Mouse (Mus musculus): ENCODE results near the gene Mfrp. TPM values are rescaled to one million over a fixed set of nuclear protein-coding genes. Genes with fewer than 3 reads are reported as not detected.
A peak's percentile ranks its signal among the peaks of the same experiment; 100 is the strongest.

The Mfrp gene
- polyA plus RNA-seq, 1 experiment from 2014 or later, result not detected

DNA sequence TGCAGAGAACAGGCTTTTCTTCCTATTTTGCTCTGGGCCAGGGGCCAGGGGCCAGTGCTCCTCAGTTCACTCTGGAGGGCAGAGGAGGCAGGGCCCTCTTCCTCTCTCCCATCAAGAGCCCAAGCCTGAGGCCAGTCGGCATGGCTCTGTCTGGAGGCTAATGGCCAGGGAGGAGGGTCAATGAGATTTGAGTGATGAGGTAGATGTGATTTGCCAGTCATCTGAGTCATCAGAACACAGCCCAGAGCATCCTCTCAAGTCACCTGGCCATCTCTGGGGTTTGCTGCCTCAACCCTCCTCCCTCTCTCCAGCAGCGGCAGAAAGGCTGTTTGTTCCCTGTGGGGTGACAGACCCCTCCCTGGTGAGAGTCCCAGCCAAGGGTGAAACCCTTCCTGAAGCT lies 31.8 kb downstream of the Mfrp start:
- Histone ChIP-seq H3K9me3 (replicated peaks) (no peaks in the 10 kb centered on the region), H3K4me3 (replicated peaks) (peak overlapping the region; percentile 57; the same call in 1 of the 2 replicates), H3K4me1 (replicated peaks) (peaks cover 47% of the 10 kb centered on the region), H3K36me3 (no peaks in the 10 kb centered on the region), H3K27ac (no peak overlapping the region), H3K9ac (no peak overlapping the region), H3K4me2 (peak overlapping the region; percentile 69), H3K27me3 (peaks cover 86% of the 10 kb centered on the region)
- DNase-seq (no peak), ATAC-seq (ENCODE audit: low read depth) (no peak)
- 21% methylated on average over 2 of the region's 2 CpGs for WGBS (ENCODE audit: insufficient replicate concordance)

DNA sequence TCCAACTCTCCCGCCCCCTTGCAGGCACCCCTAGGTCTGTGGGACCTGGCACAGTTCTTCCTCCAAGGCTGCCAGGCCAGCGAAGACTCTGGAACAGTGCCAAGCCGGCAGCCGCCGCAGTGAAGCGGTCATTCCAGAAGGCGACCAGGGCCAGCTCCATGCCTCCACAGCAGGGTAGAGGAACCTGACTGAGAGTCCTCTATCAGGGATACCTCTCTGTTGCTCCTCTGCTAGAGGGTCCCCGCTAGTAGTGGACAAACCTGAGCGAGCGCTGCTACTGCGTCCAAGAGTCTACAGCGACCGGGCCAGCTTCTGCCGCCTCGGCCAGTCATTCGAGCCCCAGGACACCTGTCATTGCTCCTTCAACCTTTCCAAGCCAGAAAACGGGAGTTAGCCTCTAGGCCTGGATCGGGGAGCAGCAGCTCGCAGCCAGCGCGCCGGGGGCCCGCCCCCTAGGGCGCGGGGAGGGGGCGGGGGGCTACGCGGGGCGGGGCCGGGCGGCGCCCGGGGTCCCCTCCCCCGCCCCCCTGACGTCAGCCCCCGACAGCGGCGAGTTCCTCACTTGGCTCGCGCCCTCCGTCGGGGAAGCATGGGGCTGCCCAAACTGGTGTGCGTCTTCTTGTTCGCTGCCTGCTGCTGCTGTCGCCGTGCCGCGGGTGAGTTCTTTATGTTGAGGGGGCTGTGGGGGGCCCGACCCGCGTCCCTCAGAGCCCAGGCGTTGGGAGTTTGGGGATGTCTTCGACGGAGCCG lies 32.7 kb downstream of the Mfrp start, which contains the start of gene Mcam:
Gene Mcam (plus strand): TSS at position 369 of the 750 bp plus-strand sequence.
- H3K36me3 ChIP-seq, result 0 out of 2 replicates have a peak, but pooled peaks cover 3% of the 10 kb centered on the region
- peak within 1 kb of the TSS; percentile 69 for H3K4me2 ChIP-seq
- no peak for DNase-seq
- ATAC-seq (ENCODE audit: low read depth), result no peak
- no peak within 1 kb of the TSS for H3K27ac ChIP-seq
- H3K27me3 ChIP-seq, result peaks cover 80% of the 10 kb centered on the region
- peak within 1 kb of the TSS; percentile 57 for H3K4me3 ChIP-seq (replicated peaks)
- 2% methylated on average over 41 of the region's 55 CpGs for WGBS (ENCODE audit: insufficient replicate concordance)
- H3K9ac ChIP-seq, result peak within 1 kb of the TSS; percentile 27
- peaks cover 47% of the 10 kb centered on the region for H3K4me1 ChIP-seq (replicated peaks)
- H3K9me3 ChIP-seq (replicated peaks), result no peaks in the 10 kb centered on the region

DNA sequence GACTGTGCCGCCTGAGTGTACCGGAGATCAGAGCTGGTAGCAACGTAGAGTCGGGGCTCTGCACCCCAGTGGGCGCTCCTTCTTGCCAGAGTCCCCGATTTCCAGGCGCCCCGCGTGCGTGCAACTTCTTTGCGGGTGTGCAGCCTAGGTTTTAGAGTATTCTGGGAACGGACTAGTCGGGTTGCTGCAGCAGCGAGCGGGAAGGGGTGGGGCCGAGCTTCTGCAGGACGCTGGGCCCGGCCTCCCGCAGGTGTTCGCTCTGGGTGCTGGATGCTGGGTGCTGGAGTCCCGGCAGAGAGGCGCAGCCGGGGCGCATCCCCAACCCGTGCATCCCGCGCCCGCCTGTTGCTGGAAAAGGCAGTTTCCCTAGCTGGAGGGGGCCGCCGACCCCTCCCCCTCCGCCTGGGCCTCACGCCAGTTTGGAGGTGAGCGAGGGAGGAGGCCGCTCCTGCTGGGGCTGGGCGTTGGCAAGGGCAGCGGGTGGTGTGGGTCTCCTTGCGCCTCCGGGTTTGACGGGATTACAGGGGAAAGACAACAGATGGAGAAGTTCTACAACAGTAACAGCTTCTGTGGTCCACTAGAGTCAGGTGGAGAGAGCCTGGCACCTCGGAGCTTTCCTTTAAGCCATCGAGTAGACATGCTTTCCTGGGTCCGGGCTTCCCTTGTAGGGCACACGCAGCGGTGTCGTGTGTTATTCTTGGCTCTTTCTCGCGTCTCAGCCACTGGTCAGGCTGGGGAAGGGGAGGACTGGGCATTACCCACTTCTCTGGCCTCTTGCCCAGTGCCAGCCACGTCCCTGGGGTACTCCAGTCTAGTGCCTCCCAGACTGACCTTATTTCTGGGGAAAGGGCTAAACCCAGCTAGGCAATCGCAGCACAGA lies 33.6 kb downstream of the Mfrp start:
- Histone ChIP-seq H3K4me3 (replicated peaks) (peak overlapping the region; percentile 57), H3K9me3 (replicated peaks) (no peaks in the 10 kb centered on the region), H3K27ac (no peak overlapping the region), H3K4me1 (replicated peaks) (peaks cover 40% of the 10 kb centered on the region), H3K9ac (peak overlapping the region; percentile 27), H3K4me2 (peak overlapping the region; percentile 69), H3K27me3 (peaks cover 72% of the 10 kb centered on the region), H3K36me3 (0 out of 2 replicates have a peak, but pooled peaks cover 4% of the 10 kb centered on the region)
- DNase-seq, result no peak
- no peak; the same call in 1 of the 2 replicates for ATAC-seq (ENCODE audit: low read depth)
- 5% methylated on average over 48 of the region's 49 CpGs for WGBS (ENCODE audit: insufficient replicate concordance)

DNA sequence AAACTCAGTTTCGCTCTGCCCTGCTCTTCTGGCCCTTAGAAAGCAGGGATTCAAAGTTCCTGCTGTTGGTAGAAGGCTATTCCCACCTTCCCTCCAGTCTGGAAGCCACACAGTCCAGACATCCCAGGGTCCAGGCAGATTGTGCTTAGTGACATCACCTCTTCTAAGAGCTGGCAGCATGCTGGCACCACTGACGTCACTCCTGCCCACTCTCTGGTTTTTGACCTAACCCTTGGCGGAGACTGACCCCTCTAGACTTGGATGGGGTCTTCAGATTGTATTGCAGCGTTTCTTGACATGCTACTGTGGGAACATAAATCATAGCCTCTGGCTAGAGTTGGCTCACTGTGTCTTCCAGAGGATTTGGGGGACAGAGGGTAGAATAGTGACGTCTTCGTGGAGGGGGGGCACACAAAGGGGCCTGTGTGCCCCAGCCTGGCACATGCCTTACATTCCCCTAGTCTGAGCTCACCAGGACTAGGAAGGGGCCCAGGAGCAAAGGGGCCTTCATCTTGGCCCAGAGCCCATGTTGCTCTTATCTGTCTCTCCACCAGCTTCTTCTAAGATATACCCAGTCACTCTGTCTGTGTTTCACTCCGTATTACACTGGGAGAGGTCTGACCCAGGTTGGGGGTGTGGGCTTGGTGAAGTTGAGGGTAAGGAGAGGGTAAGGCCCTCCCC lies 34.3 kb downstream of the Mfrp start:
- no peak for DNase-seq
- ATAC-seq (ENCODE audit: low read depth), result no peak
- Histone ChIP-seq H3K4me3 (replicated peaks) (peak overlapping the region; percentile 57), H3K36me3 (0 out of 2 replicates have a peak, but pooled peaks cover 9% of the 10 kb centered on the region), H3K9ac (peak overlapping the region; percentile 27; the same call in 1 of the 2 replicates), H3K27ac (no peak overlapping the region), H3K9me3 (replicated peaks) (no peaks in the 10 kb centered on the region), H3K4me1 (replicated peaks) (peaks cover 32% of the 10 kb centered on the region), H3K27me3 (peaks cover 64% of the 10 kb centered on the region), H3K4me2 (peak overlapping the region; percentile 69)
- 41% methylated on average over 7 of the region's 7 CpGs for WGBS (ENCODE audit: insufficient replicate concordance)

DNA sequence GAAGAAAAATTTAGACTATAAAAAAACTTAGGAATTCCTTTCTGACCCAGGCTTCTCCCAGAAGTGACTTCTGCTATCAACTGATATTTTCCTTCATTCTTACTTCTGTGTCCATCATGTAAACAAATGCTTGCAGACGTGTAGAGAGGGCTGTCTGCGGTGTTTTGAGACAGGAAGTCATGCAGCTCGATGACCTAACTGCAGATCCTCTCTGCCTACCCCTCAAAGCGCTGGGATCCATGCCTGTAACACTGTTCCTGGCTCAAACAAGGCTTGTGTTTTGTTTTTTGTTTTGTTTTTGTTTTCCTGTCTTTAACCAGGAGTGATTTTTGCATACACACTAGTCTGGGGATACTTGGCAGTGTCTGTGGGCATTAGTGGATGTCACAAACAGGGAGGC lies 36.3 kb downstream of the Mfrp start:
- no peak overlapping the region for H3K9ac ChIP-seq
- no peaks in the 10 kb centered on the region for H3K9me3 ChIP-seq (replicated peaks)
- no peak for ATAC-seq (ENCODE audit: low read depth)
- H3K27ac ChIP-seq, result no peak overlapping the region
- 24% methylated on average over 4 of the region's 4 CpGs for WGBS (ENCODE audit: insufficient replicate concordance)
- H3K4me1 ChIP-seq (replicated peaks), result peaks cover 26% of the 10 kb centered on the region
- peaks cover 45% of the 10 kb centered on the region for H3K27me3 ChIP-seq
- DNase-seq, result no peak
- H3K4me3 ChIP-seq (replicated peaks), result no peak overlapping the region
- 0 out of 2 replicates have a peak, but pooled peaks cover 9% of the 10 kb centered on the region for H3K36me3 ChIP-seq
- H3K4me2 ChIP-seq, result no peak overlapping the region

DNA sequence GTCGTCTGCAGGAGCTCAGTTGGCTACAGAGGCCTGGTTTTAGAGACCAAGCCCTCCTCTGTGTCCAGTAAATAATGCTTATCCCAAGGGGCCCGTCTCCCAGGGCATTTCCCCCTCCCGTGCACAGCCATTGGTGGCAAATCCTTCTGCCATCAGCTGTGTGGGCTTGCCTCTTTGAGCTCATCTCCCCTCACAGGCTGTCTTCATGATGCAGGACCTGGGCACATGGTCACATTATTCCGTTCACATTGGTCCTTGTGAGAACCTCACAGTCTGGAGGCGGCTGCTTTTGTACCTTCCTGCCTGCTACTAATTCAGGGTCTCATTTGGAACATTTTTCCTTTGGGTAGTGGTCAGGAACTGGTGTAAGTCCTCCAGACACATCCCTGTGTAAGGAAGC lies 40.4 kb downstream of the Mfrp start:
- Histone ChIP-seq H3K9me3 (replicated peaks) (no peaks in the 10 kb centered on the region), H3K27me3 (peaks cover 4% of the 10 kb centered on the region; the same call in 1 of the 2 replicates), H3K4me1 (replicated peaks) (no peaks in the 10 kb centered on the region), H3K9ac (no peak overlapping the region), H3K27ac (no peak overlapping the region), H3K4me2 (no peak overlapping the region), H3K4me3 (replicated peaks) (no peak overlapping the region), H3K36me3 (peaks cover 38% of the 10 kb centered on the region)
- DNase-seq (no peak), ATAC-seq (ENCODE audit: low read depth) (no peak)
- 69% methylated on average over 5 of the region's 5 CpGs for WGBS (ENCODE audit: insufficient replicate concordance)

DNA sequence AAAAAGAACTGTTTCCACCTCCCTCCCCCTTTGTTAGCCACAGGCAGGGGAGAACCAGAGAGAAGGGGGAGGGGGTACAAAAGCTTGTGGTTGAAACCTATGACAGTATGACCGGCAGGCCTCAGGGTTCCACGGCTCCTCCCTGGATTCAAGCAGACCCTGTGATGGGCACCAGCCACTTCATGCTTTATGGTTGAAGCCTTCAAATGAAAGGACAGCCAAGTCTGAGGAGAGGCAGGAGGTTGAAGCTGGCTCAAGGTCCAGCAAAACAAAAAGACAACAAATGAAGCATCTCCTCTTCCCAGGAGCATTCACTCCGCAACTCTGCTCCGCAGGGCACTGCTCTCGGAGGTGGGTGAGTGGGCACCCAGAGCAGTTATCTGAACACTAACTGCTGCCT lies 41.9 kb downstream of the Mfrp start:
- DNase-seq (no peak), ATAC-seq (ENCODE audit: low read depth) (no peak)
- no peak overlapping the region for H3K27ac ChIP-seq
- no peak overlapping the region for H3K4me2 ChIP-seq
- no peak overlapping the region for H3K4me3 ChIP-seq (replicated peaks)
- WGBS (ENCODE audit: insufficient replicate concordance), result 86% methylated on average over 5 of the region's 5 CpGs
- no peaks in the 10 kb centered on the region for H3K9me3 ChIP-seq (replicated peaks)
- peaks cover 4% of the 10 kb centered on the region; the same call in 1 of the 2 replicates for H3K27me3 ChIP-seq
- H3K4me1 ChIP-seq (replicated peaks), result no peaks in the 10 kb centered on the region
- H3K36me3 ChIP-seq, result peaks cover 45% of the 10 kb centered on the region
- no peak overlapping the region for H3K9ac ChIP-seq

DNA sequence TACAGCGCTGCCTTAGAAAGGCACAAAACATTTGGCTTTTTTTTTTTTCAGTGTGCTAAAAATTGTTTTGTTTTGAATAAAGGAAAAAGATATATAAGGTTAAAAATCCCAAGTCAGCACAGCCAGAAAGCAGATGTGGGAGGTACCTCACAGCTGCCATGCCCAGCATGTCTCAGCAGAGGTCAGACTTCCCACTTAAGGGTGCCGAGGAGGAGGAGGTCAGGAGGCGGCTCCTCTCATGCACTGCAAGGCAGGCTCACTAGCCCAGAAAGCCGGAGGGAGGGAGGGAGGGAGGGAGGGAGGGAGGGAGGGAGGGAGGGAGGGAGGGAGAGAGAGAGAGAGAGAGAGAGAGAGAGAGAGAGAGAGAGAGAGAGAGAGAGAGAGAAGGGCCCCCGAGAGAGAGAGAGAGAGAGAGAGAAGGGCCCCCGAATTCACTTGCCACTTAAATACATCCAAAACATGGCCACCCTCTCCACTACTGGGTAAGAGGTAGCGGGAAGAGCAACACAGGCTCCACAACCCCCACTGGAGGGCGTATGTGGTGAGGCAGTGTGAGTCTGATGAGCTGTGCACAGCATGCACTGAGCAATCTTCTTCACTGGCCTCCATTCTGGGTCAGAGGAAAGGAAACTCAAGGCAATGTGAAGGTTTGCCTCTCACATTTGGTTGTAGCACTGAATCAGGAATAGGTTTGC lies 42.6 kb downstream of the Mfrp start:
- no peak for DNase-seq
- ATAC-seq (ENCODE audit: low read depth), result no peak
- Histone ChIP-seq H3K27me3 (peaks cover 1% of the 10 kb centered on the region; the same call in 1 of the 2 replicates), H3K27ac (no peak overlapping the region), H3K9me3 (replicated peaks) (no peaks in the 10 kb centered on the region), H3K36me3 (peaks cover 49% of the 10 kb centered on the region), H3K4me3 (replicated peaks) (no peak overlapping the region), H3K4me2 (no peak overlapping the region), H3K4me1 (replicated peaks) (no peaks in the 10 kb centered on the region), H3K9ac (no peak overlapping the region)
- WGBS (ENCODE audit: insufficient replicate concordance), result 54% methylated on average over 7 of the region's 8 CpGs

DNA sequence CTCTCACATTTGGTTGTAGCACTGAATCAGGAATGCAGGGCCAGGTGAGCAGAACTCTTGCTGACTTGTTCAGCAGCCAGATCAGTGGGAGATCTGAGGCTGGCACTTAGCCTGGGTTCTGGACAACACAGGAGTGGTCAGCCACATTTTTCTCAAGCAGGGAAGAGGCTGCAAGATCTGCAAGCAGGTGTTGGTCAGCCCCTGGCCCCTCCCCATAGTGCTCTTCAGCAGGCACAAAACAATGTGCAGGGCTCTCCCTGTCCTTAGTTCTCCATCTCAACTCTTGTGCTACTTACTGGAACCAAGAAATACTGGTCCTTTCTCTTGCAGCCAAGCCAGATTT lies 43.2 kb downstream of the Mfrp start:
- H3K9me3 ChIP-seq (replicated peaks), result no peaks in the 10 kb centered on the region
- H3K9ac ChIP-seq, result no peak overlapping the region
- H3K4me2 ChIP-seq, result no peak overlapping the region
- ATAC-seq (ENCODE audit: low read depth), result no peak
- H3K27ac ChIP-seq, result no peak overlapping the region
- no peak overlapping the region for H3K4me3 ChIP-seq (replicated peaks)
- H3K27me3 ChIP-seq, result no peaks in the 10 kb centered on the region
- H3K36me3 ChIP-seq, result peaks cover 53% of the 10 kb centered on the region
- DNase-seq, result no peak
- no peaks in the 10 kb centered on the region for H3K4me1 ChIP-seq (replicated peaks)

DNA sequence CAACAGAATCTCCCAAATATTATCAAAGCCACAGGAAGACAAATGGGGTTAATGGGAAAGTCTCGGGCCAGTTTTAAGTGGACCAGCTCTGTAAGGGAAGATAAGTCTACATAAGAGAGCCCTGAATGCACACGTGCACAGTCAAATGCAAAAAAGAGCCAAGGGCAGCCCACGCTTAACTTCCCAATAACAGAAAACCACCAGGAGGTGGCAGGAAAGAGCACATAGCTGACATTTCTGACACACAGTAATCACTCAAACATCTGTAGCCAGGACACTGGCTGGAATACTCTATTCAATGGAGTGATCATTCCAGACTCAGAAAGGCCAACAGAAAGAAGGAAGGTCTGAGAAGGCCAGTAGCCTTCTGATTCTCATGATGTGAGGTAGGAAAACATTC lies 45.8 kb downstream of the Mfrp start:
- no peak overlapping the region for H3K4me3 ChIP-seq (replicated peaks)
- WGBS (ENCODE audit: insufficient replicate concordance), result 59% methylated on average over 3 of the region's 3 CpGs
- H3K4me1 ChIP-seq (replicated peaks), result no peaks in the 10 kb centered on the region
- peaks cover 69% of the 10 kb centered on the region for H3K36me3 ChIP-seq
- H3K4me2 ChIP-seq, result no peak overlapping the region
- H3K27me3 ChIP-seq, result no peaks in the 10 kb centered on the region
- ATAC-seq (ENCODE audit: low read depth), result no peak
- H3K9me3 ChIP-seq (replicated peaks), result no peaks in the 10 kb centered on the region
- H3K9ac ChIP-seq, result no peak overlapping the region
- no peak for DNase-seq
- no peak overlapping the region for H3K27ac ChIP-seq
